In genomic region chr6:93913226-93913861, GRCm38 (mm10) we compare ENCODE assay signal across 9 mouse cellular contexts.
DNase-seq lines count a peak whose midpoint lies in the region; ATAC-seq lines count a peak whose summit lies in the region.
"Had no signal": no experiment of that assay in that cellular context is flagged by ENCODE, and none has a peak within 500 bp of the region (broad histone marks: within the 10 kb centered on the region; RNA-seq: fewer than 3 reads in every experiment).

No protein-coding gene starts in this region.

- H3K9me3 ChIP-seq in kidney, embryonic 14.5 days (ENCODE audit: control insufficient read depth, low read length), result no peaks in the 10 kb centered on the region
- no peaks in the 10 kb centered on the region for H3K9me3 ChIP-seq in hindbrain, embryonic 11.5 days (ENCODE audit: control insufficient read depth, low read length)
- H3K9me3 ChIP-seq in limb, embryonic 12.5 days, result no peaks in the 10 kb centered on the region
- H3K9me3 ChIP-seq in stomach, embryonic 14.5 days (ENCODE audit: control insufficient read depth, low read depth, low read length), result no peaks in the 10 kb centered on the region

- DNase-seq in kidney, adult 8-10 months, result no peak
- peak; percentile 75 for DNase-seq in embryo, embryonic 10 days (ENCODE audit: low spot score)
- peak; percentile 62 for DNase-seq in hindbrain, embryonic 11.5 days (ENCODE audit: low spot score)
- DNase-seq in urinary bladder, adult 2 months (ENCODE audit: low spot score), result no peak
- no peak for DNase-seq in adrenal gland, adult (ENCODE audit: inconsistent age in 2 of 2, low spot score in 1 of 2)

- 4% methylated on average over 22 of the region's 22 CpGs for WGBS in kidney, embryonic 14.5 days
- WGBS in hindbrain, embryonic 11.5 days, result 3% methylated on average over 22 of the region's 22 CpGs
- 2% methylated on average over 22 of the region's 22 CpGs for WGBS in limb, embryonic 12.5 days
- WGBS in stomach, embryonic 14.5 days, result 5% methylated on average over 22 of the region's 22 CpGs

- H3K36me3 ChIP-seq in kidney, embryonic 14.5 days (ENCODE audit: control insufficient read depth, insufficient read depth, low read length), result no peaks in the 10 kb centered on the region
- H3K36me3 ChIP-seq in hindbrain, embryonic 11.5 days (ENCODE audit: control insufficient read depth, insufficient read depth, low read length), result no peaks in the 10 kb centered on the region
- no peaks in the 10 kb centered on the region for H3K36me3 ChIP-seq in limb, embryonic 12.5 days
- H3K36me3 ChIP-seq in stomach, embryonic 14.5 days (ENCODE audit: control insufficient read depth, insufficient read depth, low read length), result no peaks in the 10 kb centered on the region
- H3K36me3 ChIP-seq: G1E had no signal

- peak overlapping the region; percentile 82 for H3K27ac ChIP-seq in kidney, embryonic 14.5 days (ENCODE audit: low read depth, low read length)
- H3K27ac ChIP-seq in hindbrain, embryonic 11.5 days (ENCODE audit: low read depth, low read length), result peak overlapping the region; percentile 93
- peak overlapping the region; percentile 97 for H3K27ac ChIP-seq in limb, embryonic 12.5 days
- H3K27ac ChIP-seq in stomach, embryonic 14.5 days (ENCODE audit: low read length), result peak overlapping the region; percentile 82

- H3K4me3 ChIP-seq in kidney, embryonic 14.5 days (ENCODE audit: low read length), result peak overlapping the region; percentile 40
- peak overlapping the region; percentile 33 for H3K4me3 ChIP-seq in hindbrain, embryonic 11.5 days (ENCODE audit: low read depth, low read length)
- peak overlapping the region; percentile 40 for H3K4me3 ChIP-seq in limb, embryonic 12.5 days (replicated peaks)
- peak overlapping the region; percentile 25 for H3K4me3 ChIP-seq in stomach, embryonic 14.5 days (ENCODE audit: low read depth, low read length)

- peak overlapping the region; percentile 45; the same call in 1 of the 2 replicates for H3K9ac ChIP-seq in kidney, embryonic 14.5 days (ENCODE audit: low read depth, low read length)
- peak overlapping the region; percentile 38 for H3K9ac ChIP-seq in hindbrain, embryonic 11.5 days (ENCODE audit: low read depth, low read length)
- peak overlapping the region; percentile 63 for H3K9ac ChIP-seq in limb, embryonic 12.5 days (replicated peaks)
- H3K9ac ChIP-seq in stomach, embryonic 14.5 days (replicated peaks; ENCODE audit: low read depth, low read length), result peak overlapping the region; percentile 28; the same call in 1 of the 2 replicates

- ATAC-seq in kidney, embryonic 14.5 days (ENCODE audit: low FRiP score, low TSS enrichment), result 0 out of 2 replicates have a peak, but pooled peaks have one; percentile 25
- ATAC-seq in hindbrain, embryonic 11.5 days (ENCODE audit: low FRiP score), result peak; percentile 64
- peak; percentile 26; the same call in 1 of the 2 replicates for ATAC-seq in limb, embryonic 12.5 days (ENCODE audit: insufficient number of reproducible peaks, insufficient read depth, low FRiP score, low TSS enrichment, low read depth)
- no peak for ATAC-seq in stomach, embryonic 14.5 days (ENCODE audit: insufficient number of reproducible peaks, insufficient read depth, low FRiP score, low read depth)

- H3K4me1 ChIP-seq in kidney, embryonic 14.5 days (ENCODE audit: control insufficient read depth, insufficient read depth, low read length), result peaks cover 9% of the 10 kb centered on the region
- peaks cover 3% of the 10 kb centered on the region; the same call in 1 of the 2 replicates for H3K4me1 ChIP-seq in hindbrain, embryonic 11.5 days (replicated peaks; ENCODE audit: control insufficient read depth, insufficient read depth, low read length)
- H3K4me1 ChIP-seq in limb, embryonic 12.5 days (replicated peaks), result peaks cover 38% of the 10 kb centered on the region
- H3K4me1 ChIP-seq in stomach, embryonic 14.5 days (ENCODE audit: control insufficient read depth, insufficient read depth, low read length), result peaks cover 18% of the 10 kb centered on the region

- no peaks in the 10 kb centered on the region for H3K27me3 ChIP-seq in kidney, embryonic 14.5 days (ENCODE audit: control insufficient read depth, insufficient read depth, low read length)
- no peaks in the 10 kb centered on the region for H3K27me3 ChIP-seq in hindbrain, embryonic 11.5 days (ENCODE audit: control insufficient read depth, insufficient read depth, low read length)
- H3K27me3 ChIP-seq in limb, embryonic 12.5 days, result no peaks in the 10 kb centered on the region
- H3K27me3 ChIP-seq in stomach, embryonic 14.5 days (ENCODE audit: control insufficient read depth, insufficient read depth, low read length), result no peaks in the 10 kb centered on the region

- peak overlapping the region; percentile 55 for H3K4me2 ChIP-seq in kidney, embryonic 14.5 days (replicated peaks; ENCODE audit: low read depth, low read length)
- peak overlapping the region; percentile 39 for H3K4me2 ChIP-seq in hindbrain, embryonic 11.5 days (replicated peaks; ENCODE audit: low read depth, low read length)
- peak overlapping the region; percentile 70 for H3K4me2 ChIP-seq in limb, embryonic 12.5 days
- H3K4me2 ChIP-seq in stomach, embryonic 14.5 days (replicated peaks; ENCODE audit: low read depth, low read length), result peak overlapping the region; percentile 44

Comparison
In these comparisons a context has a peak if more than half of its experiments do, and no peak if none do; other contexts are left out.
1. DNase-seq: peak in embryo, embryonic 10 days (single experiment) and hindbrain, embryonic 11.5 days (single experiment); none in kidney, adult 8-10 months (0 of 2), urinary bladder, adult 2 months (single experiment) and adrenal gland, adult (0 of 2).
2. Peak in every context shown above with its lines, with median percentiles within 50 percentile points of each other: H3K27ac ChIP-seq, H3K4me2 ChIP-seq, H3K4me3 ChIP-seq and H3K9ac ChIP-seq.